Mouse (Mus musculus): ENCODE measurements around the gene Nr6a1. TPM values are rescaled to one million over a fixed set of nuclear protein-coding genes. Genes with fewer than 3 reads are reported as not detected.

Nr6a1 gene
- total RNA-seq, 2 experiments from 2014 or later = 5.3 to 8.0 TPM

Small RNA genes lying within 50 kb of the gene (microRNA-seq; reads per million reads assigned to microRNA genes)
- gene Mir181a-2 (18.5 to 212 reads per million in 2 experiments), gene Mir181b-2 (1,225 to 1,662 reads per million in 2 experiments)

Other genes with a start within 250 kb of the Nr6a1 start
- gene Nr5a1, start 213.1 kb downstream of the Nr6a1 start, total RNA-seq (2021) = not detected
- 1 to 10 TPM in 1 of 2 experiments, under 1 TPM in 1; 0.92 to 1.8 TPM for gene Olfml2a, start 4.3 kb upstream of the Nr6a1 start, total RNA-seq (2021)
- under 1 TPM; 0.51 to 0.65 TPM for gene Wdr38, start 69.8 kb upstream of the Nr6a1 start, total RNA-seq (2021)
- 100 to 1,000 TPM in 1 of 2 experiments, 10 to 100 TPM in 1; 92.9 to 106 TPM for gene Arpc5l, start 77.7 kb upstream of the Nr6a1 start, total RNA-seq (2021)
- gene Rpl35, start 77.9 kb upstream of the Nr6a1 start, total RNA-seq (2021) = 100 to 1,000 TPM; 261 to 262 TPM
- gene Golga1, start 137.9 kb upstream of the Nr6a1 start, total RNA-seq (2021) = 10 to 100 TPM; 33.2 to 39.0 TPM

Measured in layer of hippocampus, postnatal 36 days (tissue).